ENCODE assay signal across 9 mouse cellular contexts in the genomic region with DNA sequence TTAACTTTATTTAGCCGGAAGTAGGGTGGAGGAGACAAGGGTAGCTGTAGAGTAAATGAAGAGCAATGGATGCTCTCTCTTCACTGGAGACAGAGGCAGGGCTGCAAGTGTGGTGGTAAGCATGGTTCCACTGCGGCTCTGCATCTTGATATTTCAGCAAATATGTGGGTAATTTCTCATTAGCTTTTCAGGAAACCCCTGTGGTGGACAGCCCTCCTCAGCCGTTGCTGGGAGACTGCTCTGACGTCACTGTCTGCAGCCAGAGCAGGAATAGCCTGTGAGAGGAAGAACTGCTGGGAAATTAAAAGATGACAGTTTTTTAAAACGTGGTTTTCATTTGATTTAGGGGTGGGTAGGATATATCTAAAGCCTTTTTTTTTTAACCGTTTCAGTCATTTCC. TPM values are rescaled to one million over a fixed set of nuclear protein-coding genes. Genes with fewer than 3 reads are reported as not detected.
A peak's percentile ranks its signal among the peaks of the same experiment; 100 is the strongest.
DNase-seq lines count a peak whose midpoint lies in the region; ATAC-seq and TF ChIP-seq lines count a peak whose summit lies in the region.
"Had no signal": no experiment of that assay in that cellular context is flagged by ENCODE, and none has a peak within 500 bp of the region (broad histone marks: within the 10 kb centered on the region; RNA-seq: fewer than 3 reads in every experiment).

No protein-coding gene starts in this region.

- H3K27me3 ChIP-seq in hindbrain, postnatal 0 days (ENCODE audit: insufficient read depth, low read length) = no peaks in the 10 kb centered on the region

- peak overlapping the region; percentile 40 for H3K4me2 ChIP-seq in hindbrain, postnatal 0 days (ENCODE audit: low read depth, low read length)

- intact Hi-C loops in left cerebral cortex, adult 2 months (cut with DNase I) = loop anchor here (1.0 kb wide), 1 partner anchor 72 kb away; no protein-coding TSS in a partner anchor

- peak; percentile 81 to 82 for DNase-seq in adrenal gland, postnatal 36 days
- DNase-seq in gastrocnemius, postnatal 25 days = peak; percentile 27
- peak; percentile 83 for DNase-seq in hindbrain, postnatal 0 days (ENCODE audit: low spot score)
- peak; percentile 56 to 60 for DNase-seq in left cerebral cortex, adult 2 months (ENCODE audit: extremely low spot score in 1 of 2, low spot score in 2 of 2)
- peak; percentile 51 to 70 for DNase-seq in right cerebral cortex, postnatal 36 days (ENCODE audit: low spot score in 2 of 2)
- no peak for DNase-seq in thymus, postnatal 0 days (ENCODE audit: low spot score)

- peak overlapping the region; percentile 41 for H3K4me3 ChIP-seq in cortical plate, adult 2 months (ENCODE audit: insufficient read depth, low read length)
- H3K4me3 ChIP-seq in hindbrain, postnatal 0 days (ENCODE audit: low read length) = peak overlapping the region; percentile 21
- H3K4me3 ChIP-seq in left cerebral cortex, adult 2 months = peak overlapping the region; percentile 60

- TF ChIP-seq POLR2A in cortical plate, adult 2 months (IDR thresholded peaks at IDR 0.05; ENCODE audit: extremely low read depth, insufficient read depth, low read length) = peak; percentile 62

- peak; percentile 67; the same call in 1 of the 2 replicates for ATAC-seq in hindbrain, postnatal 0 days
- peak; percentile 88 for ATAC-seq in megakaryocyte progenitor cell, adult 5-6 weeks (replicated peaks; ENCODE audit: poor library complexity)

- 0 out of 2 replicates have a peak overlapping the region, but pooled peaks have one; percentile 13 for H3K9ac ChIP-seq in hindbrain, postnatal 0 days (replicated peaks; ENCODE audit: low read length)

- H3K36me3 ChIP-seq in hindbrain, postnatal 0 days (ENCODE audit: insufficient read depth, low read length) = no peaks in the 10 kb centered on the region

- WGBS in hindbrain, postnatal 0 days = 21% methylated on average over 6 of the region's 6 CpGs

- no peak overlapping the region for H3K27ac ChIP-seq in cortical plate, adult 2 months (ENCODE audit: insufficient read depth, low read length)
- H3K27ac ChIP-seq in hindbrain, postnatal 0 days = peak overlapping the region; percentile 32; the same call in 1 of the 2 replicates
- H3K27ac ChIP-seq in left cerebral cortex, adult 2 months = peak overlapping the region; percentile 94

- H3K4me1 ChIP-seq in cortical plate, adult 2 months (ENCODE audit: control insufficient read depth, insufficient read depth, low read length) = peaks cover 10% of the 10 kb centered on the region
- peaks cover 9% of the 10 kb centered on the region for H3K4me1 ChIP-seq in hindbrain, postnatal 0 days (ENCODE audit: insufficient read depth, low read length)

- H3K9me3 ChIP-seq in hindbrain, postnatal 0 days (ENCODE audit: low read length) = no peaks in the 10 kb centered on the region

- no peak for TF ChIP-seq CTCF in cortical plate, adult 2 months (IDR thresholded peaks at IDR 0.05; ENCODE audit: extremely low read depth, insufficient read depth, low read length)
- TF ChIP-seq CTCF in hindbrain, postnatal 0 days (IDR thresholded peaks at IDR 0.05; ENCODE audit: low read depth) = no peak
- TF ChIP-seq CTCF in left cerebral cortex, adult 2 months (IDR thresholded peaks at IDR 0.05) = no peak

RNA-seq across cellular contexts. Expression of gene R3hdm2, which starts 41.9 kb away (rescaled TPM):
- total RNA-seq in adrenal gland, postnatal 36 days (2021) = 100 to 1,000 TPM; 115 to 126 TPM
- 185 and 201 TPM in 2 replicates for polyA plus RNA-seq in cortical plate, adult 2 months (2012; rRNA removed)
- 100 to 1,000 TPM in 1 of 2 experiments, 10 to 100 TPM in 1; 97.8 to 120 TPM for total RNA-seq in gastrocnemius, postnatal 25 days (2021)
- total RNA-seq in hindbrain, postnatal 0 days (2014; rRNA removed) = 47.7 and 60.6 TPM in 2 replicates
- polyA plus RNA-seq in hindbrain, postnatal 0 days (2015; fragmentation: Nextera tagmentation; extraction: Ambion mirVana) = 39.3 and 47.6 TPM in 2 replicates
- total RNA-seq in left cerebral cortex, adult 2 months (2021) = 100 to 1,000 TPM; 365 to 382 TPM
- total RNA-seq in megakaryocyte progenitor cell, adult 5-6 weeks (2015) = 61.4 and 90.3 TPM in 2 replicates
- total RNA-seq in megakaryocyte progenitor cell, adult 5-6 weeks (2017) = 37.4 TPM in 2 replicates
- 19.4 and 26.7 TPM in 2 replicates for polyA plus RNA-seq in thymus, postnatal 0 days (2015; fragmentation: Nextera tagmentation; extraction: Ambion mirVana)

RNA-seq across cellular contexts. Expression of gene Inhbc, which starts 51.8 kb away (rescaled TPM):
- total RNA-seq in adrenal gland, postnatal 36 days (2021) = not detected
- not detected in 2 replicates for polyA plus RNA-seq in cortical plate, adult 2 months (2012; rRNA removed)
- not detected for total RNA-seq in gastrocnemius, postnatal 25 days (2021)
- total RNA-seq in hindbrain, postnatal 0 days (2014; rRNA removed) = not detected in 2 replicates
- polyA plus RNA-seq in hindbrain, postnatal 0 days (2015; fragmentation: Nextera tagmentation; extraction: Ambion mirVana) = not detected in 2 replicates
- total RNA-seq in left cerebral cortex, adult 2 months (2021) = not detected
- not detected in 2 replicates for total RNA-seq in megakaryocyte progenitor cell, adult 5-6 weeks (2015)
- total RNA-seq in megakaryocyte progenitor cell, adult 5-6 weeks (2017) = not detected in 2 replicates
- not detected in 2 replicates for polyA plus RNA-seq in thymus, postnatal 0 days (2015; fragmentation: Nextera tagmentation; extraction: Ambion mirVana)
- total RNA-seq: neutrophil, adult 5-6 weeks had no signal
